Mouse (Mus musculus): ENCODE measurements around the gene Tiam1.

Gene Tiam1

GRCm38 (mm10) chr16:89763812-89764211, 379.8 kb downstream of the Tiam1 start:
- no peak for DNase-seq

GRCm38 (mm10) chr16:89762523-89762922, 381.0 kb downstream of the Tiam1 start:
- no peak for DNase-seq

GRCm38 (mm10) chr16:89762096-89762495, 381.5 kb downstream of the Tiam1 start:
- DNase-seq, result no peak

GRCm38 (mm10) chr16:89757384-89757783, 386.2 kb downstream of the Tiam1 start:
- no peak for DNase-seq

- no peak for DNase-seq
Observed at GRCm38 (mm10) chr16:89754709-89755108, 388.9 kb downstream of the Tiam1 start.

GRCm38 (mm10) chr16:89747864-89748263, 395.7 kb downstream of the Tiam1 start:
- DNase-seq, result no peak

- DNase-seq, result no peak
Observed at GRCm38 (mm10) chr16:89739559-89739958, 404.0 kb downstream of the Tiam1 start.

- no peak for DNase-seq
Observed at GRCm38 (mm10) chr16:89738963-89739362, 404.6 kb downstream of the Tiam1 start.
